ENCODE assay signal across 8 mouse cellular contexts in genomic region chr7:35086271-35086861, GRCm38 (mm10). TPM values are rescaled to one million over a fixed set of nuclear protein-coding genes. Genes with fewer than 3 reads are reported as not detected.
DNase-seq lines count a peak whose midpoint lies in the region; ATAC-seq and TF ChIP-seq lines count a peak whose summit lies in the region.

No protein-coding gene starts in this region.

- TF ChIP-seq POLR2A in embryonic fibroblast, embryonic 13.5 days (IDR thresholded peaks at IDR 0.05; ENCODE audit: low read depth, low read length) = no peak

- WGBS in hindbrain, embryonic 12.5 days = under 1% methylated on average over 21 of the region's 21 CpGs

- H3K27ac ChIP-seq in embryonic fibroblast, embryonic 13.5 days (ENCODE audit: insufficient read depth, low read length) = no peak overlapping the region
- peak overlapping the region; percentile 4 for H3K27ac ChIP-seq in hindbrain, embryonic 12.5 days

- peak overlapping the region; percentile 3 for H3K4me3 ChIP-seq in embryonic fibroblast, embryonic 13.5 days (ENCODE audit: insufficient read depth, low read length)
- peak overlapping the region; percentile 19 for H3K4me3 ChIP-seq in hindbrain, embryonic 12.5 days

- DNase-seq in left cerebral cortex, adult 18-20 months (ENCODE audit: low spot score in 2 of 2) = peak; percentile 18 to 28
- no peak for DNase-seq in left cerebral cortex, adult 11 months (ENCODE audit: low spot score)
- peak; percentile 38 to 45 for DNase-seq in layer of hippocampus, postnatal 14 days (ENCODE audit: low spot score in 2 of 2)
- DNase-seq in lung, postnatal 14 days = peak; percentile 17
- DNase-seq in right cerebral cortex, postnatal 14 days = peak; percentile 50

- no peaks in the 10 kb centered on the region for H3K4me1 ChIP-seq in embryonic fibroblast, embryonic 13.5 days (ENCODE audit: control insufficient read depth, insufficient read depth, low read length)
- H3K4me1 ChIP-seq in hindbrain, embryonic 12.5 days = peaks cover 17% of the 10 kb centered on the region

- no peak for TF ChIP-seq CTCF in embryonic fibroblast, embryonic 13.5 days (IDR thresholded peaks at IDR 0.05; ENCODE audit: borderline replicate concordance, insufficient read depth, low read length)

- H3K9me3 ChIP-seq in hindbrain, embryonic 12.5 days (replicated peaks) = no peaks in the 10 kb centered on the region

- 0 out of 2 replicates have a peak, but pooled peaks cover 12% of the 10 kb centered on the region for H3K27me3 ChIP-seq in hindbrain, embryonic 12.5 days

- H3K4me2 ChIP-seq in hindbrain, embryonic 12.5 days (replicated peaks) = peak overlapping the region; percentile 49

- H3K9ac ChIP-seq in hindbrain, embryonic 12.5 days = no peak overlapping the region

- no peaks in the 10 kb centered on the region for H3K36me3 ChIP-seq in hindbrain, embryonic 12.5 days

- peak; percentile 78 for ATAC-seq in hindbrain, embryonic 12.5 days (ENCODE audit: low FRiP score)
- ATAC-seq in inflammation-experienced regulatory T-cells, adult 6 months = no peak

RNA-seq across cellular contexts. Expression of gene Cebpg, which starts 30.0 kb away (rescaled TPM):
- 10 to 100 TPM; 34.4 to 36.3 TPM for total RNA-seq in left cerebral cortex, adult 18-20 months (2021)
- polyA plus RNA-seq in embryonic fibroblast, embryonic 13.5 days (2011; ENCODE audit: insufficient read length, low read depth, missing spikeins) = 37.7 and 54.7 TPM in 2 replicates
- 46.1 and 50.3 TPM in 2 replicates for polyA plus RNA-seq in hindbrain, embryonic 12.5 days (2016; fragmentation: Nextera tagmentation; extraction: Ambion mirVana)
- 10 to 100 TPM; 27.0 to 28.5 TPM for total RNA-seq in layer of hippocampus, postnatal 14 days (2021)
- polyA plus RNA-seq in inflammation-experienced regulatory T-cells, adult 6 months (2017; shearing (Covaris generic)) = 1 to 10 TPM; 8.9 to 9.5 (median 9.0) TPM

RNA-seq across cellular contexts. Expression of gene Cebpa, which starts 32.7 kb away (rescaled TPM):
- 10 to 100 TPM; 11.1 to 11.2 TPM for total RNA-seq in left cerebral cortex, adult 18-20 months (2021)
- 1.8 and 5.1 TPM in 2 replicates for polyA plus RNA-seq in embryonic fibroblast, embryonic 13.5 days (2011; ENCODE audit: insufficient read length, low read depth, missing spikeins)
- polyA plus RNA-seq in hindbrain, embryonic 12.5 days (2016; fragmentation: Nextera tagmentation; extraction: Ambion mirVana) = 0.96 and 1.6 TPM in 2 replicates
- total RNA-seq in layer of hippocampus, postnatal 14 days (2021) = 10 to 100 TPM; 16.4 to 16.9 TPM
- 1 to 10 TPM in 2 of 3 experiments, under 1 TPM in 1; 0.38 to 2.4 (median 2.3) TPM for polyA plus RNA-seq in inflammation-experienced regulatory T-cells, adult 6 months (2017; shearing (Covaris generic))
